Comparison of ENCODE assay signal across 16 mouse cellular contexts in genomic region chr10:111815160-111815559, GRCm38 (mm10).
A peak's percentile ranks its signal among the peaks of the same experiment; 100 is the strongest.
DNase-seq lines count a peak whose midpoint lies in the region; ATAC-seq lines count a peak whose summit lies in the region.
"Had no signal": no experiment of that assay in that cellular context is flagged by ENCODE, and none has a peak within 500 bp of the region (broad histone marks: within the 10 kb centered on the region; RNA-seq: fewer than 3 reads in every experiment).

No protein-coding gene starts in this region.

- no peaks in the 10 kb centered on the region for H3K9me3 ChIP-seq in limb, embryonic 11.5 days (ENCODE audit: control insufficient read depth, low read length)
- H3K9me3 ChIP-seq in limb, embryonic 10.5 days (replicated peaks) = no peaks in the 10 kb centered on the region
- H3K9me3 ChIP-seq in embryonic facial prominence, embryonic 11.5 days (replicated peaks; ENCODE audit: control insufficient read depth, low read length) = no peaks in the 10 kb centered on the region
- H3K9me3 ChIP-seq in embryonic facial prominence, embryonic 13.5 days = no peaks in the 10 kb centered on the region
- H3K9me3 ChIP-seq: forebrain, embryonic 13.5 days; forebrain, embryonic 15.5 days had no signal

- H3K4me1 ChIP-seq in limb, embryonic 11.5 days (ENCODE audit: control insufficient read depth, insufficient read depth, low read length) = no peaks in the 10 kb centered on the region; the same call in 1 of the 2 replicates
- peaks cover 21% of the 10 kb centered on the region for H3K4me1 ChIP-seq in limb, embryonic 10.5 days
- peaks cover 3% of the 10 kb centered on the region; the same call in 1 of the 2 replicates for H3K4me1 ChIP-seq in embryonic facial prominence, embryonic 11.5 days (ENCODE audit: control insufficient read depth, insufficient read depth, low read length)
- H3K4me1 ChIP-seq in embryonic facial prominence, embryonic 13.5 days = peaks cover 32% of the 10 kb centered on the region

- no peak overlapping the region for H3K4me3 ChIP-seq in limb, embryonic 11.5 days (ENCODE audit: low read depth, low read length)
- H3K4me3 ChIP-seq in limb, embryonic 10.5 days = no peak overlapping the region
- H3K4me3 ChIP-seq in embryonic facial prominence, embryonic 11.5 days (ENCODE audit: low read depth, low read length) = no peak overlapping the region
- no peak overlapping the region for H3K4me3 ChIP-seq in embryonic facial prominence, embryonic 13.5 days
- H3K4me3 ChIP-seq: forebrain, embryonic 13.5 days; forebrain, embryonic 15.5 days had no signal

- 68% methylated on average over 2 of the region's 2 CpGs for WGBS in limb, embryonic 11.5 days
- 88% methylated on average over 2 of the region's 2 CpGs for WGBS in limb, embryonic 10.5 days
- 41% methylated on average over 2 of the region's 2 CpGs for WGBS in embryonic facial prominence, embryonic 11.5 days
- 24% methylated on average over 2 of the region's 2 CpGs for WGBS in embryonic facial prominence, embryonic 13.5 days

- H3K27me3 ChIP-seq in limb, embryonic 11.5 days (ENCODE audit: control insufficient read depth, insufficient read depth, low read length) = no peaks in the 10 kb centered on the region
- H3K27me3 ChIP-seq in limb, embryonic 10.5 days (ENCODE audit: low read depth, poor library complexity, severe bottlenecking) = no peaks in the 10 kb centered on the region
- no peaks in the 10 kb centered on the region for H3K27me3 ChIP-seq in embryonic facial prominence, embryonic 11.5 days (ENCODE audit: control insufficient read depth, insufficient read depth, low read length)
- H3K27me3 ChIP-seq in embryonic facial prominence, embryonic 13.5 days = no peaks in the 10 kb centered on the region
- H3K27me3 ChIP-seq: forebrain, embryonic 13.5 days; forebrain, embryonic 15.5 days had no signal

- no peaks in the 10 kb centered on the region for H3K36me3 ChIP-seq in limb, embryonic 11.5 days (ENCODE audit: control insufficient read depth, insufficient read depth, low read length)
- H3K36me3 ChIP-seq in limb, embryonic 10.5 days = no peaks in the 10 kb centered on the region
- H3K36me3 ChIP-seq in embryonic facial prominence, embryonic 11.5 days (replicated peaks; ENCODE audit: control insufficient read depth, insufficient read depth, low read depth, low read length) = no peaks in the 10 kb centered on the region
- H3K36me3 ChIP-seq in embryonic facial prominence, embryonic 13.5 days = no peaks in the 10 kb centered on the region
- H3K36me3 ChIP-seq: forebrain, embryonic 15.5 days had no signal

- H3K9ac ChIP-seq in limb, embryonic 11.5 days (ENCODE audit: low read length) = no peak overlapping the region
- no peak overlapping the region for H3K9ac ChIP-seq in embryonic facial prominence, embryonic 11.5 days (replicated peaks; ENCODE audit: low read length)
- H3K9ac ChIP-seq in embryonic facial prominence, embryonic 13.5 days = no peak overlapping the region
- H3K9ac ChIP-seq: forebrain, embryonic 13.5 days; forebrain, embryonic 15.5 days; forebrain, postnatal 0 days had no signal

- H3K4me2 ChIP-seq in limb, embryonic 11.5 days (ENCODE audit: low read depth, severe bottlenecking) = no peak overlapping the region
- H3K4me2 ChIP-seq in embryonic facial prominence, embryonic 11.5 days (ENCODE audit: low read depth, low read length) = no peak overlapping the region
- no peak overlapping the region for H3K4me2 ChIP-seq in embryonic facial prominence, embryonic 13.5 days
- H3K4me2 ChIP-seq: forebrain, embryonic 13.5 days; forebrain, embryonic 15.5 days had no signal

- no peak overlapping the region for H3K27ac ChIP-seq in limb, embryonic 11.5 days (replicated peaks; ENCODE audit: low read depth, low read length)
- H3K27ac ChIP-seq in limb, embryonic 10.5 days = no peak overlapping the region
- H3K27ac ChIP-seq in embryonic facial prominence, embryonic 11.5 days (replicated peaks; ENCODE audit: low read depth, low read length) = peak overlapping the region; percentile 32; the same call in 1 of the 2 replicates
- peak overlapping the region; percentile 22; the same call in 1 of the 2 replicates for H3K27ac ChIP-seq in embryonic facial prominence, embryonic 13.5 days
- H3K27ac ChIP-seq: forebrain, embryonic 13.5 days; forebrain, embryonic 15.5 days had no signal

- ATAC-seq in limb, embryonic 11.5 days (ENCODE audit: insufficient number of reproducible peaks, low FRiP score, low TSS enrichment, low read depth) = 0 out of 2 replicates have a peak, but pooled peaks have one; percentile 56
- no peak for ATAC-seq in embryonic facial prominence, embryonic 11.5 days (replicated peaks; ENCODE audit: insufficient number of reproducible peaks, low FRiP score, low TSS enrichment, low read depth)
- ATAC-seq in embryonic facial prominence, embryonic 13.5 days (ENCODE audit: insufficient number of reproducible peaks, insufficient read depth, low FRiP score, low TSS enrichment, low read depth) = no peak
- ATAC-seq in monocyte, adult 5-6 weeks (replicated peaks; ENCODE audit: insufficient number of reproducible peaks, low FRiP score, low TSS enrichment, poor library complexity, severe bottlenecking) = no peak
- no peak for ATAC-seq in megakaryocyte-erythroid progenitor cell, adult 5-6 weeks (replicated peaks; ENCODE audit: low FRiP score, low TSS enrichment, poor library complexity, severe bottlenecking)
- ATAC-seq: forebrain, postnatal 0 days had no signal

- DNase-seq in limb, embryonic 11.5 days (ENCODE audit: low spot score) = no peak
- no peak for DNase-seq in limb, embryonic 10.5 days (ENCODE audit: low spot score)
- peak; percentile 49 for DNase-seq in embryonic facial prominence, embryonic 11.5 days (ENCODE audit: low spot score)
- no peak for DNase-seq in adrenal gland, postnatal 36 days
- DNase-seq: adrenal gland, adult 2 months; adrenal gland, postnatal 10 days; cerebellum, adult 11 months; cerebellum, adult 18-20 months; cerebellum, adult 8-10 months; cerebellum, postnatal 14 days; forebrain, postnatal 0 days had no signal

Comparison
In these comparisons a context has a peak if more than half of its experiments do, and no peak if none do; other contexts are left out.
1. H3K27ac ChIP-seq: peak in embryonic facial prominence, embryonic 11.5 days (single experiment) and embryonic facial prominence, embryonic 13.5 days (single experiment); none in limb, embryonic 11.5 days (single experiment) and limb, embryonic 10.5 days (single experiment).